Mouse (Mus musculus) heart, embryonic 12.5 days (tissue): ENCODE measurements around the gene Gpr107. TPM values are rescaled to one million over a fixed set of nuclear protein-coding genes. Genes with fewer than 3 reads are reported as not detected.
A peak's percentile ranks its signal among the peaks of the same experiment; 100 is the strongest.

Source experiments
- ATAC-seq: fragments of 200-750 bp; cut with Nextera tagmentation; 2 replicates; pipeline ENCODE4 v1.8.0; 2017; ENCODE audit warnings: moderate TSS enrichment, moderate library complexity; ENCODE audit not compliant: insufficient number of reproducible peaks, low FRiP score
- H3K27ac ChIP-seq: fragments of 300-500 bp; sonication (generic); 2 replicates; pipeline ENCODE4 v1.5.1; 2016; ENCODE audit warnings: mild to moderate bottlenecking, moderate library complexity; ENCODE audit not compliant: poor library complexity, severe bottlenecking
- H3K27me3 ChIP-seq: fragments of 300-500 bp; sonication (generic); replicated peaks from 2 replicates; pipeline ENCODE4 v1.6.1; 2016; ENCODE audit warnings: mild to moderate bottlenecking, moderate library complexity
- H3K36me3 ChIP-seq: fragments of 300-500 bp; sonication (generic); 2 replicates; pipeline ENCODE4 v1.6.1; 2016; ENCODE audit warnings: mild to moderate bottlenecking, moderate library complexity
- H3K4me1 ChIP-seq: fragments of 300-500 bp; sonication (generic); replicated peaks from 2 replicates; pipeline ENCODE4 v1.6.1; 2016; ENCODE audit warnings: mild to moderate bottlenecking
- H3K4me2 ChIP-seq: fragments of 300-500 bp; sonication (generic); 2 replicates; pipeline ENCODE4 v1.6.1; 2016; ENCODE audit warnings: mild to moderate bottlenecking, moderate library complexity
- H3K4me3 ChIP-seq: fragments of 300-500 bp; sonication (generic); 2 replicates; pipeline ENCODE4 v1.5.1; 2016; ENCODE audit warnings: mild to moderate bottlenecking
- H3K9ac ChIP-seq: fragments of 300-500 bp; sonication (generic); 2 replicates; pipeline ENCODE4 v1.6.1; 2016; ENCODE audit warnings: mild to moderate bottlenecking, moderate library complexity
- H3K9me3 ChIP-seq: fragments of 300-500 bp; sonication (generic); replicated peaks from 2 replicates; pipeline ENCODE4 v1.6.1; 2016; ENCODE audit warnings: mild to moderate bottlenecking, moderate library complexity
- WGBS: fragments of 180-500 bp; shearing (Covaris S2); methylation state at CpG from one replicate; pipeline ENCODE4 v1.1.7; 2016; 5-methylcytosine and 5-hydroxymethylcytosine counted together
- polyA plus RNA-seq: library from polyadenylated mRNA; unstranded; fragments of >200 nt; fragmentation: Nextera tagmentation; extraction: Ambion mirVana; gene quantifications from 2 replicates; pipeline ENCODE4 v1.2.1, GENCODE M21; 2016

Gpr107 gene
- polyA plus RNA-seq, 1 experiment from 2014 or later, result 37.4 TPM

- ATAC-seq, result no peak
- Histone ChIP-seq H3K9me3 (peaks cover 2% of the 10 kb centered on the region; the same call in 1 of the 2 replicates), H3K27me3 (no peaks in the 10 kb centered on the region), H3K36me3 (0 out of 2 replicates have a peak, but pooled peaks cover 5% of the 10 kb centered on the region), H3K4me1 (peaks cover 41% of the 10 kb centered on the region), H3K9ac (no peak overlapping the region), H3K27ac (no peak overlapping the region), H3K4me3 (no peak overlapping the region), H3K4me2 (no peak overlapping the region)
- WGBS, result 78% methylated on average over 10 of the region's 10 CpGs
Observed at GRCm38 (mm10) chr2:31115943-31116731, 36.0 kb upstream of the Gpr107 start.

GRCm38 (mm10) chr2:31118211-31118610 is 33.9 kb upstream of the Gpr107 start:
- Histone ChIP-seq H3K9ac (no peak overlapping the region), H3K4me2 (no peak overlapping the region), H3K27ac (no peak overlapping the region), H3K9me3 (peaks cover 2% of the 10 kb centered on the region; the same call in 1 of the 2 replicates), H3K4me1 (peaks cover 44% of the 10 kb centered on the region), H3K36me3 (0 out of 2 replicates have a peak, but pooled peaks cover 11% of the 10 kb centered on the region), H3K27me3 (no peaks in the 10 kb centered on the region), H3K4me3 (no peak overlapping the region)
- 87% methylated on average over 3 of the region's 3 CpGs for WGBS
- no peak for ATAC-seq

- Histone ChIP-seq H3K9ac (no peak overlapping the region), H3K27ac (no peak overlapping the region), H3K27me3 (no peaks in the 10 kb centered on the region), H3K4me1 (peaks cover 50% of the 10 kb centered on the region), H3K4me2 (no peak overlapping the region), H3K9me3 (peaks cover 2% of the 10 kb centered on the region; the same call in 1 of the 2 replicates), H3K4me3 (no peak overlapping the region), H3K36me3 (0 out of 2 replicates have a peak, but pooled peaks cover 11% of the 10 kb centered on the region)
- WGBS, result 82% methylated on average over 10 of the region's 10 CpGs
- no peak for ATAC-seq
Observed at GRCm38 (mm10) chr2:31118639-31119380, 33.3 kb upstream of the Gpr107 start.

GRCm38 (mm10) chr2:31119795-31120194 is 32.3 kb upstream of the Gpr107 start:
- Histone ChIP-seq H3K4me1 (peaks cover 60% of the 10 kb centered on the region), H3K9me3 (no peaks in the 10 kb centered on the region), H3K27ac (peak overlapping the region; percentile 83), H3K27me3 (no peaks in the 10 kb centered on the region), H3K4me3 (no peak overlapping the region), H3K9ac (no peak overlapping the region), H3K4me2 (0 out of 2 replicates have a peak overlapping the region, but pooled peaks have one; percentile 8), H3K36me3 (0 out of 2 replicates have a peak, but pooled peaks cover 6% of the 10 kb centered on the region)
- WGBS, result 54% methylated on average over 13 of the region's 13 CpGs
- no peak for ATAC-seq

GRCm38 (mm10) chr2:31121131-31121693 is 30.9 kb upstream of the Gpr107 start:
- Histone ChIP-seq H3K4me3 (no peak overlapping the region), H3K9me3 (no peaks in the 10 kb centered on the region), H3K27me3 (no peaks in the 10 kb centered on the region), H3K9ac (no peak overlapping the region), H3K4me2 (no peak overlapping the region), H3K36me3 (0 out of 2 replicates have a peak, but pooled peaks cover 6% of the 10 kb centered on the region), H3K27ac (no peak overlapping the region; the same call in 1 of the 2 replicates), H3K4me1 (peaks cover 60% of the 10 kb centered on the region)
- 61% methylated on average over 7 of the region's 7 CpGs for WGBS
- ATAC-seq, result no peak

- no peak for ATAC-seq
Observed at GRCm38 (mm10) chr2:31122806-31123205, 29.3 kb upstream of the Gpr107 start.

GRCm38 (mm10) chr2:31123493-31123892 is 28.6 kb upstream of the Gpr107 start:
- H3K9ac ChIP-seq, result no peak overlapping the region
- H3K4me1 ChIP-seq, result peaks cover 73% of the 10 kb centered on the region
- no peaks in the 10 kb centered on the region for H3K9me3 ChIP-seq
- H3K36me3 ChIP-seq, result 0 out of 2 replicates have a peak, but pooled peaks cover 6% of the 10 kb centered on the region
- WGBS, result 80% methylated on average over 5 of the region's 5 CpGs
- no peak overlapping the region for H3K4me2 ChIP-seq
- H3K4me3 ChIP-seq, result no peak overlapping the region
- H3K27me3 ChIP-seq, result no peaks in the 10 kb centered on the region
- H3K27ac ChIP-seq, result 0 out of 2 replicates have a peak overlapping the region, but pooled peaks have one; percentile 74
- no peak for ATAC-seq

More at GRCm38 (mm10) chr2:31122806-31123205, 29.3 kb upstream of the Gpr107 start:
- no peak overlapping the region for H3K4me3 ChIP-seq
- H3K9me3 ChIP-seq, result no peaks in the 10 kb centered on the region
- H3K27ac ChIP-seq, result no peak overlapping the region
- H3K27me3 ChIP-seq, result no peaks in the 10 kb centered on the region
- H3K4me1 ChIP-seq, result peaks cover 68% of the 10 kb centered on the region
- 0 out of 2 replicates have a peak, but pooled peaks cover 6% of the 10 kb centered on the region for H3K36me3 ChIP-seq
- WGBS, result 86% methylated on average over 5 of the region's 5 CpGs
- no peak overlapping the region for H3K4me2 ChIP-seq
- no peak overlapping the region for H3K9ac ChIP-seq

GRCm38 (mm10) chr2:31124694-31125093 is 27.4 kb upstream of the Gpr107 start:
- no peak for ATAC-seq
- H3K27ac ChIP-seq, result peak overlapping the region; percentile 74
- H3K9me3 ChIP-seq, result no peaks in the 10 kb centered on the region
- no peak overlapping the region for H3K4me2 ChIP-seq
- no peaks in the 10 kb centered on the region for H3K27me3 ChIP-seq
- H3K36me3 ChIP-seq, result 0 out of 2 replicates have a peak, but pooled peaks cover 6% of the 10 kb centered on the region
- H3K4me1 ChIP-seq, result peaks cover 73% of the 10 kb centered on the region
- 0 out of 2 replicates have a peak overlapping the region, but pooled peaks have one; percentile 4 for H3K9ac ChIP-seq
- H3K4me3 ChIP-seq, result no peak overlapping the region
- WGBS, result 45% methylated on average over 2 of the region's 2 CpGs

GRCm38 (mm10) chr2:31125156-31125555 is 27.0 kb upstream of the Gpr107 start:
- WGBS, result 49% methylated on average over 7 of the region's 7 CpGs
- H3K27ac ChIP-seq, result peak overlapping the region; percentile 74
- no peak for ATAC-seq

GRCm38 (mm10) chr2:31126048-31126447 is 26.1 kb upstream of the Gpr107 start:
- Histone ChIP-seq H3K27me3 (no peaks in the 10 kb centered on the region), H3K27ac (no peak overlapping the region), H3K4me1 (peaks cover 75% of the 10 kb centered on the region), H3K4me2 (no peak overlapping the region), H3K4me3 (no peak overlapping the region), H3K9me3 (no peaks in the 10 kb centered on the region), H3K9ac (no peak overlapping the region), H3K36me3 (0 out of 2 replicates have a peak, but pooled peaks cover 6% of the 10 kb centered on the region)
- no peak for ATAC-seq
- 87% methylated on average over 9 of the region's 9 CpGs for WGBS

More at GRCm38 (mm10) chr2:31125156-31125555, 27.0 kb upstream of the Gpr107 start:
- Histone ChIP-seq H3K9me3 (no peaks in the 10 kb centered on the region), H3K9ac (no peak overlapping the region), H3K4me2 (no peak overlapping the region), H3K4me3 (no peak overlapping the region), H3K27me3 (no peaks in the 10 kb centered on the region), H3K36me3 (0 out of 2 replicates have a peak, but pooled peaks cover 6% of the 10 kb centered on the region), H3K4me1 (peaks cover 73% of the 10 kb centered on the region)
